Mouse (Mus musculus) kidney, adult 2 months (tissue): Measurements from ENCODE around the gene Ifnl2.

Experiments
- CTCF ChIP-seq: fragments of 200-500 bp; conservative IDR thresholded peaks from 2 replicates; pipeline ENCODE4 v1.5.1; 2011; ENCODE audit warnings: low read depth, mild to moderate bottlenecking, control low read depth, low read length, moderate library complexity, mixed read lengths; ENCODE audit not compliant: insufficient read depth, insufficient read length
- POLR2A ChIP-seq: fragments of 200-500 bp; IDR thresholded peaks from one replicate; pipeline ENCODE4 v1.6.1; 2011; ENCODE audit warnings: low read depth, low read length, control low read depth

- TF ChIP-seq CTCF (no peak), POLR2A (no peak)
These were observed 48.2 kb upstream of the Ifnl2 start for GRCm38 (mm10) chr7:28558486-28558885.
